22 mouse cellular contexts compared by ENCODE assay signal in genomic region chr8:7808395-7808794, GRCm38 (mm10).
DNase-seq lines count a peak whose midpoint lies in the region; ATAC-seq and TF ChIP-seq lines count a peak whose summit lies in the region.
"Had no signal": no experiment of that assay in that cellular context is flagged by ENCODE, and none has a peak within 500 bp of the region (broad histone marks: within the 10 kb centered on the region; RNA-seq: fewer than 3 reads in every experiment).

No protein-coding gene starts in this region.

- no peak overlapping the region for H3K4me2 ChIP-seq in lung, embryonic 14.5 days
- no peak overlapping the region for H3K4me2 ChIP-seq in lung, embryonic 16.5 days (ENCODE audit: low read depth, low read length)
- no peak overlapping the region for H3K4me2 ChIP-seq in lung, postnatal 0 days (replicated peaks; ENCODE audit: low read depth, low read length)

- H3K9ac ChIP-seq in lung, embryonic 14.5 days: no peak overlapping the region
- H3K9ac ChIP-seq in lung, embryonic 16.5 days (ENCODE audit: low read length): no peak overlapping the region
- H3K9ac ChIP-seq in lung, postnatal 0 days (replicated peaks; ENCODE audit: low read depth): no peak overlapping the region

- ATAC-seq in lung, embryonic 14.5 days (ENCODE audit: insufficient read depth): no peak
- peak; percentile 81 for ATAC-seq in lung, embryonic 16.5 days (ENCODE audit: low read depth)
- peak; percentile 70 for ATAC-seq in lung, postnatal 0 days
- ATAC-seq: activated CD4-positive, CD25-positive, alpha-beta regulatory T cell, adult 4 months; CD4-positive, CD25-positive, alpha-beta regulatory T cell, adult 4 months; Patski had no signal

- TF ChIP-seq POLR2A in lung, adult 2 months (IDR thresholded peaks at IDR 0.05; ENCODE audit: borderline replicate concordance, extremely low read depth, low read depth, low read length): no peak

- no peaks in the 10 kb centered on the region for H3K27me3 ChIP-seq in lung, embryonic 14.5 days (ENCODE audit: insufficient read depth, low read length)
- H3K27me3 ChIP-seq in lung, embryonic 16.5 days (ENCODE audit: control insufficient read depth, insufficient read depth, low read depth, low read length): no peaks in the 10 kb centered on the region
- no peaks in the 10 kb centered on the region for H3K27me3 ChIP-seq in lung, postnatal 0 days (replicated peaks; ENCODE audit: insufficient read depth, low read length)
- H3K27me3 ChIP-seq: CH12.LX, Patski had no signal

- no peaks in the 10 kb centered on the region for H3K4me1 ChIP-seq in lung, embryonic 14.5 days (ENCODE audit: insufficient read depth)
- no peaks in the 10 kb centered on the region for H3K4me1 ChIP-seq in lung, embryonic 16.5 days (replicated peaks; ENCODE audit: control insufficient read depth, insufficient read depth, low read length)
- no peaks in the 10 kb centered on the region for H3K4me1 ChIP-seq in lung, postnatal 0 days (ENCODE audit: insufficient read depth, low read depth, low read length)
- H3K4me1 ChIP-seq in lung, adult 2 months (ENCODE audit: control insufficient read depth, insufficient read depth, low read length): no peaks in the 10 kb centered on the region

- no peak for TF ChIP-seq CTCF in lung, embryonic 14.5 days (IDR thresholded peaks at IDR 0.05; ENCODE audit: low read depth)
- no peak for TF ChIP-seq CTCF in lung, postnatal 0 days (IDR thresholded peaks at IDR 0.05)
- no peak for TF ChIP-seq CTCF in lung, adult 2 months (IDR thresholded peaks at IDR 0.05; ENCODE audit: insufficient read depth, low read length)

- no peaks in the 10 kb centered on the region for H3K9me3 ChIP-seq in lung, embryonic 14.5 days (ENCODE audit: low read depth, low read length)
- no peaks in the 10 kb centered on the region for H3K9me3 ChIP-seq in lung, embryonic 16.5 days (ENCODE audit: control insufficient read depth, low read length)
- no peaks in the 10 kb centered on the region for H3K9me3 ChIP-seq in lung, postnatal 0 days (ENCODE audit: low read length)
- H3K9me3 ChIP-seq: G1E had no signal

- 57% methylated on average over 1 of the region's 1 CpGs for WGBS in lung, embryonic 14.5 days
- WGBS in lung, embryonic 16.5 days: 53% methylated on average over 1 of the region's 1 CpGs
- 65% methylated on average over 1 of the region's 1 CpGs for WGBS in lung, postnatal 0 days
- WGBS in lung, adult 2 months: 48% methylated on average over 1 of the region's 1 CpGs

- no peak overlapping the region for H3K4me3 ChIP-seq in lung, embryonic 14.5 days (ENCODE audit: low read depth, low read length)
- no peak overlapping the region for H3K4me3 ChIP-seq in lung, embryonic 16.5 days (ENCODE audit: low read length)
- H3K4me3 ChIP-seq in lung, postnatal 0 days (ENCODE audit: low read depth, low read length): no peak overlapping the region
- H3K4me3 ChIP-seq in lung, adult 2 months (replicated peaks; ENCODE audit: extremely low read depth, low read depth, low read length): no peak overlapping the region

- peak; percentile 54 for TF ChIP-seq EP300 in lung, postnatal 0 days (IDR thresholded peaks at IDR 0.05)

- no peaks in the 10 kb centered on the region for H3K36me3 ChIP-seq in lung, embryonic 14.5 days (ENCODE audit: insufficient read depth)
- H3K36me3 ChIP-seq in lung, embryonic 16.5 days (ENCODE audit: control insufficient read depth, insufficient read depth, low read length): no peaks in the 10 kb centered on the region
- no peaks in the 10 kb centered on the region for H3K36me3 ChIP-seq in lung, postnatal 0 days (ENCODE audit: insufficient read depth, low read length)
- H3K36me3 ChIP-seq: G1E had no signal

- no peak overlapping the region for H3K27ac ChIP-seq in lung, embryonic 14.5 days (ENCODE audit: low read depth)
- H3K27ac ChIP-seq in lung, embryonic 16.5 days (ENCODE audit: low read length): no peak overlapping the region
- H3K27ac ChIP-seq in lung, postnatal 0 days (ENCODE audit: low read length): no peak overlapping the region

- peak; percentile 7 for DNase-seq in lung, embryonic 14.5 days
- DNase-seq in lung, postnatal 25 days (ENCODE audit: low spot score): no peak
- DNase-seq in lung, postnatal 10 days: no peak
- DNase-seq in lung, postnatal 0 days (ENCODE audit: low spot score): peak; percentile 42
- no peak for DNase-seq in lung, postnatal 14 days
- DNase-seq in lung, postnatal 36 days: peak; percentile 16
- DNase-seq in lung, adult 2 months: no peak
- DNase-seq: adrenal gland, adult 2 months; adrenal gland, adult 8-10 months; adrenal gland, postnatal 10 days; adrenal gland, postnatal 14 days; adrenal gland, postnatal 25 days; adrenal gland, postnatal 36 days; B cell, adult 2 months; cerebellum, adult 11 months; cerebellum, adult 11-12 months had no signal

Comparison
In these comparisons a context has a peak if more than half of its experiments do, and no peak if none do; other contexts are left out.
1. DNase-seq: peak in lung, embryonic 14.5 days (single experiment), lung, postnatal 0 days (single experiment) and lung, postnatal 36 days (single experiment); none in lung, postnatal 25 days (single experiment), lung, postnatal 10 days (single experiment), lung, postnatal 14 days (single experiment) and lung, adult 2 months (single experiment).